Mouse (Mus musculus) frontal cortex, postnatal 14 days (tissue): ENCODE data around the gene Smyd4.
A peak's percentile ranks its signal among the peaks of the same experiment; 100 is the strongest.

Experiments
- DNase-seq, 2 experiments: peaks; one replicate each; pipeline ENCODE4 v3.0.0; 2022; ENCODE audit warnings: low spot score in 2 of 2

The Smyd4 gene

DNA sequence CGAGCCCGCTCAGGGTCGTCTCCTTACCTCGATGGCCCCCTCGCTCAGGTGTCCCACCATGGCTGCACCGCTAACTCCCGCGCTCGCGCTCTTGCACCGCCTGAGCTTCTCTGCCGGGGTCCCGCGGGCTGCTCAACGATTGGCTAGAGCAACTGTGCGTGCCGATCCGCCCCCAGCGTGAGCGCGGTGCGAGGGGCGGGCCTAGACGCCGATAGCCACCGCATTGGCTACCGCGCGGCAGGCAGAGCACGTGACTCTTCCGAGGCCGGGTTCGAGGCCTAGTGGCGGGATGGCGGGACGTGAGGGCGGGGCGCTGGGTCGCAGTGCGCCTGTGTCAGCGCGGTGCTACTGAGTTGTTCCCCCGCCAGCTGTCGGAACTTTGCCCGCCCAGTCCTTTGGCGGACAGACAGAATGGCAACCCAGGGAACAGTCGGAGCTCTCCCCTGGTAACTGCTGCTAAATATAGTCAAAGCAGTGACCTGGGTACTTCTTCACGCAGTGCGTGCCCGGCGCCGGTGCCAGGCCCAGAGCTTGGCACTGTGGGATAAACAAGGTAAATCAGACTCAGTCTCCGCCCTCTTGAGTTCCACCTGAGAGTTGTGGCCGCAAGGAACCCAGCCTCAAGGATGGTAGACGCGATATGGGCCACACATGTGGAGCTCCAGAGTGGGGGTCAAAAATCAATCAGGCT is at the start of gene Smyd4, which contains the start of gene Rpa1:
TSS of gene Smyd4 (plus strand) at position 235 of the 691 bp plus-strand sequence.
TSS of gene Rpa1 (minus strand) at position 126 of the 691 bp plus-strand sequence.
- peak; percentile 90 to 94 for DNase-seq

DNA sequence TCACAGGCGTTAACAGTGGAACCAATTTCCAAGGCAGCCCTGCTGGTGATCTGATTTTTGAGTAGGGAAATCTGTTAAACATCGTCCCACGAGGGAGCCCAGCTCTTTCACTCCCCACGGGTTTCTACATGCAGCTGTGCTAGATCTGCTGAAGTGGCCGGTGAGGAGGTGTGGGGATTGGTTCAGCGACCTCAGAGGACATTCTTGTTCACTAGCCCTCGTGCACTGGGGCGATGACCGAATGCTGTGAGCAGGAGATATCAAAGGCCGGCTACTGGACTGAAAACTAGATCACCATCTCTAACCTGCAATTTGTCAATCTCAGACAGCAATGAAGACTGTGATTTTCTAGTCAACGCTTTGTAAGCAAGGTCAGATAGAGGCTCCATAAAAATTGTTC is 49.7 kb upstream of the Smyd4 start:
- no peak for DNase-seq

DNA sequence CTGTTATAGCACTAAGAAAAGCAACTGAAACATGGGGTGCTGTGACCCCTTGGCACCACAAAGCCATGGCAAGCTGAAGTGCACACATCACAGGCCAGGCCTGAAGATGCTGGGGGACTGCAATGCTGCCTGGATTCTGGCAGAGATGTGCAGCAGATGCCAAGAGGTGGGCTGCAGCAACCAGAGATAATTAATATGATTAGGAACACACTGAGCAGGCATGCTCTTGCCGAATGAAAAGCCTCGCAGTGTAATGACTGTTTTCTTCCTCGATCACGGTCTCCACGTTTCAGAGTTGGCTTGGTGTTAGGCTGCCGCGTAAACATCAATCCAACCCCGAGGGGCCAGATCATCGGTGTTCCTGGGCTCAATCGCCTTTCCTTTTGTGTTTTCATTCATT is 48.4 kb upstream of the Smyd4 start:
- no peak for DNase-seq

DNA sequence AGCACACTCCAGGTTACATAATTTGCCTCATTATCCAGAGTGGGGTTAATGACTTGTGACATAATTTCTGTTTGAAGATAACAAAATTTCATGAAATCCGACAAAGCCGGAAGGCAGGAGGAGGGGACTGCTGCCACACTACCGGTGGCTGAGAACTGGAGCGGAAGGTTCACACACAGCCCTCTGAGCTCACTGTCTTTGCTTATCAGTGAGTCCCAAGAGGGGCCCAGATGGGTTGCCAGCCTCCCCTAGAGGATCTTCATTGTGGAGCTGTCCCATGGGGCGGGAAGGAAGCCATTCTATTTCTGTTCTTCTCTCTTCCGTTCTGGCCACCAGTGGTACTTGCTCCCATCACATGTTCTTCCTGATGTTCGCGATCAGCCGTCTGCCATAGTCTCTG is 47.3 kb upstream of the Smyd4 start:
- no peak for DNase-seq

DNA sequence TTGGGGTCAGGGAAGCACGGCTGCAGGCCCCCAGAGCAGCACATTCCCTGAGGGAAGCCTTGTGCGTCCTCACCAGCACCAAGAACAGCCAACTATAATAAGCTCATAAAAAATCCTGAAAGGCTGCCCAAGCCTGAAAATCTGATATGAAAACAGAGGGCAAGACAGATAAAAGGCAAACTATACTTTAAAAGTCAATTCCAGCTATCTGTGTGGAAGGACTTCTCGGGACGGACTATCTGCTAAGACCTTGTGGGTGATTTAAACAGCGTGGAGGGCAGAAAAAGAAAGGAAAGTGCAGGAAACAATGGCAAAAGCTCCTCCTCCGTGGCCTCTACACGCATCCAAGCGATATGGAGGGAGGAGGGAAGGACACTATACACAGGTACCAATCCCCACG is 43.4 kb upstream of the Smyd4 start:
- no peak for DNase-seq

DNA sequence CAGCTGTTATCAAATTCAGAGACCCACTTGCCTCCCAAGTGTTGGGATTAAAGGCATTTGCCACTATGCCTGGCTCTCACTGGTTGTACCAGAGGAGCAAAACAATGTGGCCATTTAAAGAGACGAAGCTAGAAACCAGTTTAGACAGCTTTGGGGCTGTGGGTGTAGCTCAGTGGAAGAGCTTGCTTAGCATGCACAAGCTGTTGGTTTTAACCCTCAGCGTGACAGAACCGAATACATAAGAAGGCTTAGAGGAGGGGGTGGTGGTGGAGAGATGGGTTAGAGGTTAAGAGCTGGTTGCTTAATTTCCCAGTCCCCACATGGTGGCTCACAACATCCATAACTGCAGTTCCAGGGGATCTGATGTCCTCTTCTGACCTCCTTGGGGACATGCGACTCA is 39.6 kb upstream of the Smyd4 start:
- no peak for DNase-seq

DNA sequence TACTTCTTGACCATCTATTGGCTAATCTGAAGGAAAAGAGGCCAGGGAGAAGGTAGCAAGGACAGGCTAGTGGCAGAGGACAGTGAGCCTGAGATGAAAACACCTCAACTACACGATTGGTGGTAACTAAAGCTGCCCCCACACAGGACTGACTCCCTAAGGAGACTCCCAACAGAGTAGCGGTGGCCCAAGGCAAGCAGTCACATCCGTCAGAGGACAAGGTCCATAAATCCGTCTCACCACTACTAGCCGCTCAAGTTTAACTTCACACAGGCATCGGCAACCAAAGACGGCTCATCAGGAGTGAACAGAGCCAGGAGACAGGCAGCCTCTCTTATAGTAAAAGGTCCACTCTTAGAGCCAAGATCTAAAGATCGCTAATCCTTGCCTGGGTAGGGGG is 37.4 kb upstream of the Smyd4 start:
- DNase-seq, result no peak

DNA sequence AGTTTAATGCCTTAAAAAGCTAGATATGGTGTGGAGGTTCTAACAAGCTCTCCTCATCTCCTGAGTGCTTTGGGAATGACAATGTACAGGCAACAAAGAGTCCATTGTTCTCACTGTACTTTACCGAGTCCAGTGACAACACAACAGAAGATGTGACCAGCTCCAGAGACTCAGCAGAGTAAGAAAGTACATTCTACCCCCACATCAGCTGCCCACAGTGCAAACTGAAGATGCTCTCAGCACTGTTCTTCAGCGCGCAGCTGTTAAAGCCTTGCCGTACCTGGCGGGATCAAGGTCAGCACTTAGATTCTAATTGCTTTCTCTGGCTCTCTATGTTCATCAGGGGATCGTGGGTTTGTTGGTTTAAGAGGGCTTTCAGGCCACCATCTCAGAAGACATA is 36.5 kb upstream of the Smyd4 start:
- DNase-seq, result no peak

DNA sequence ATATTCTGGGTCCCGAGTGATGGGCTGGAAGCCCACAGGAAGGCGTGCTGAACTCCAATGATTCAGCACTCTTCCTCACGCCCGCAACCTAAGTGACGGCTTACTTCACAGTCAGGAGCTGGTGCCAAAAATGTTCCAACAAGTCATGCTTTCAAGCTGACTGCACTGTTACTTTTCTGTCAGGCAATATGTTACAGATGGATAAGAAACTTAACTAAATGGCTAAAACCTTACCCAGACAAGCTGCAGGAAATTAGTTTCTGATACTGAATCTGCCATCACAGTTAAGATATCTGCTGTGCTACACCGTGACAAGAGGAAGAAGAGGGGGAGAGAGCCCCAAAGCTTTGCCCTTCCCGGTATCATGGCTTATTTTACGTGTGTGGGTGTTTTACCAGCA is 34.4 kb upstream of the Smyd4 start:
- no peak for DNase-seq

DNA sequence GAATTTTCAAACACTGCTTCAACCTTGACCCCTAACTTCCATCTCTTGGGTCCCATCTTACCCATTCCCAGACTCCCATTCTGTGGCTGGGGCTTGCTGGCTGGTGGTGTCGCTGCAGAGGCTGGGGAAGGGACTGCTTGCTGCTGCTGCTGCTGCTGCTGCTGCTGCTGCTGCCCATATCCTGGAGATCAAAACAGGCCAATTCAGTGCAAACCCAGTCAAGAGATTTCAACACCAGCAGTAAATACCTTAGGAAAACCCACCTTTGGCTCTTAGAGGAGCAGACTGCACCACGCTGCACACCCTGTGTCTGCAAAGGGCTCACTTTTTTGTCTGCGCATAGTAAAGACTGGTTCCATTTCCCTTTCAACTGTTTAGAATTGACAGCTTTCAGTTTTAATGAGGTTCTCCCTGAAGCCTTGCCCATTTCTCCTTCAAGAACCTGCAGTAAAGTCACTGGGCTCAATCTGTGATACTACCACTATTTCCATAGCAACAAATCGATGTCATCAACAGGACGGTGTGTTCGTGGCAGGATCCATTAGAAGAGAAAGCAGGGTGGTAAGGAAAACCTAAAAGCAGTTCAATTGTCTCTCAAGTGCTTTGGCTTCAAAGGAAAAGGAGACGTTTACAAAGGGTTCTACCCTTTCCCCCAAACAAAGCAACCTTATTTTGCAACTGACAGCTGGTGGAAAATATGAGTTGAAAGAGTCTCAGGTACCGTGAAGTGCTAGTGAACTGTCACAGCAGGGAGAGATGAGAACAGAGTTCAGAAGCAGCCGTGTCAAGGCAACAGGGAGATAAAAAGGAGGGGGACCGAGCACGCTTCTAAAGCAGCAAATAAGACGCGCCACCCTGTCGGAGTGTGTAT is 29.6 kb upstream of the Smyd4 start:
- no peak for DNase-seq

DNA sequence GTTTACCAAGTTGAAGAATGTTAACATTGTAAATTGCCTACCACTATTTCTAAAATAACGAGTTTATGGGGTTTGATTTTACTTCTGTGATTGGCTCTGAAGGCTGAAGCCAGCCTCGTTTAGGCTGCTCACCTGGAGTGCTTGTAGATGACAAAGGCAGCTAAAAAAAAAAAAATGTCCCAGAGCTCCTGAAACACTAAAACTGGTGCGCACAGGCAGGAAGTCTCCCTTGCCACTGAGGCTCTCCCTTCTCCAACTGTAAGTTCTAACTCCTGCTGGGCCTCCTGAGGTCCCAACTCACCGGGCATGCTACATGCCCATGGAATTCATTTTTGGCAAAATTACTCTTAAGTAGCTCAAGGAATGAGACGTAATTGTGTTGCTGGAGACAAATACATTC is 29.0 kb upstream of the Smyd4 start:
- no peak for DNase-seq

DNA sequence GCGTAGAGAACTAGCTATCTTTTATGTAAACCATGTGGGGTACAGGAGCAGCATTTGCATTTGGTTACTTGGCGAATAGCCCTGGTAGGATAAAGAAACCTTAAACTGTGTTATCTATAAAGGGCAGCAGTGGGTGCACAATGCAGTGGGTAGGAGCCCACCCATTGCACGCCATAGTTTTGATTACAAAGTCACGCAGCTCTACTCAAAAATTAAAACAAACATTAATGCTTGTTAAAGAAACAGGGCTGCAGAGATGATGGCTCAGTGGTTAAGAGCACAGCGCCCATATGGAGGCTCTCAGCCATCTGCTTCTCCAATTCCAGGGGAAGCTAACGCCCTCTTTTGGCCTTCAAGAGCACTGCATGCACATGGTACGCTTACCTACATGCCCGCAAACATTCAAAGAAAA is 24.9 kb upstream of the Smyd4 start:
- DNase-seq, result no peak

DNA sequence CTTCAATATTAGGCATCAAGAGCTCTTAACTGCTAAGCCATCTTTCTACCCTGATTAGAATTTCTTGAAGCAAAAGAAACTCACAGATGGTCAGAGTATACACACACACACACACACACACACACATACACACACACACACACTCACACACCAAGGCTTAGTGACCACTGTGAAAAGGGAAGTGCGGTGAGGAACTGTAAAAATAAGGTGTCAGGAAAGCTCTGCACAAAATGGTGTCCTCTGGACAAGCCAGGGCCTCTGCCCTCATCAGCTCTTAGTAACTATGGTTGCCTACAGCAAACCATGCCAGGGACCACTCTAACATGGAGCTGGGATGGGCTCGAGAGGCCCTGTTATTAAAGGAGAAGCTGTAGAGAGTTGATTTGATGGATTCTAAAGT is 23.8 kb upstream of the Smyd4 start:
- DNase-seq, result no peak

DNA sequence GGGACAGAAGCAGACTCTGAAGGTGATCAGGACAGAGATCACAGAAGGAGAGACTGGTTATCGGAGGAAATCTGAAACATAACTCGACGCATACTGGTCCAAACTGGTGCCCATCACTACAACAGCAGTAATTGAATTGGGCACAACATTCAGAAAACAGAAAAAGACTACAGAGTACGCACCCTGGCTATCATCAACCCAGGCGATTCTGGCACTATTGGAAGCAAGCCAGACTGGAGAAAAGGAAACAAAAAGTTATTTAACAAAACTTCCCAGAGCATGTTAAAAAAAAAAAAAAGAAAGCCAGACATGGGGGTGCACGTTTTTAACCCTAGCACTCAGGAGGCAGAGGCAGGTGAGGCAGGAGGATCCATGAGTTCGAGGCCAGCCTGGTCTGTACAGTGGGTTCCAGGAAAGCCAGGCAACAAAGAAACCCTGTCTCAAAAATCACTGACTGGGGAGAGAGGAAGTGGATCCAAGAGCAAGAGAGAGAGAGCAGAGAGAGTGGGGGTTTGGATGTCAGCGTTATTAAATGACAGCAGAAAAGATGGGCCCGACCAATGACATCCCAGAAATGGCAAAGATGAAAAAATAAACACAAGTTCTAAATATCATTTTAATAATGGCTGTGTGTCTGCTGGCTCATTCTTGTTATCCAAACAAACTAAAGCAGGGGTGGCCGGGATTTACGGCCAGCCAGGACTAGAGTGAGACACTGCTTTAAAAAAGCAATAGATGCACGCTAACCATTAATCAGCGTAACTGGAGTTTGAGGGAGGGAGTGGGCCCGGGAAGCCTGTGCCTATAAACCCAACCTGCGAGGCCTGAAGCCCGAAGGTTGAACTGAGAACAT is 22.9 kb upstream of the Smyd4 start:
- no peak for DNase-seq

DNA sequence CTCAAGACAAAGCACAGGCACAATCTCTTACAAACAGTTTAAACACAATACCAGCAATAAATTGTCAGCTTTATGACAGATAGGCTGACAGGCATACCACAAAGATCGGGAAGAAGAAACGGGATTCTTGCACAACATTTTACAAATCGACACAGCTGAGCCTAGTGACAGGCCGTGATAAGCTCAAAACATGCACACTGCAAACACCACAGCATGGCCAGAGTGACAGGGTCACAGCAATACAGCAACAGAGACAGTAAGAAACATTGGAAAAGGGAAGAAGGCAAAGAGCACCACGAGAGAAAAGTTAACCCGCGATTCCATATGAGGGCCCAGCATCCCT is 22.3 kb upstream of the Smyd4 start:
- DNase-seq, result no peak

DNA sequence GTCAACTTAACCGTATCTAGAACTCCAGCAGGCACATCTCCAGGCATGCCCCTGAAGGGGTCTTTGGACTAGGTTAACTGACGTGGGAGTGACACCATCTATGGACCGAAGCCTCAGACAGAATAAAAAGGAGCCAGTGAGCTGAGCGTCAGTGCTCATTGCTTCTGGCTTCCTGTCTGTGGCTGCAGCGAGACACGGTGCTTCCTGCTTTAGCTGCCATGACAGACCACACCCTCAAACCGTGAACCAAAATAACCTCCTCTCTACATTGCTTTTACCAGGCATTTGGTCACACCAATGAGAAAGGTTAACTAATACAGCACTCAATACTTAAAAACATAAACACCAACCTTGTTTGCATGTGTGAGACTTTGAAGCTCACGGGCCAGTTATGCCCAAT is 11.6 kb upstream of the Smyd4 start:
- DNase-seq, result no peak

DNA sequence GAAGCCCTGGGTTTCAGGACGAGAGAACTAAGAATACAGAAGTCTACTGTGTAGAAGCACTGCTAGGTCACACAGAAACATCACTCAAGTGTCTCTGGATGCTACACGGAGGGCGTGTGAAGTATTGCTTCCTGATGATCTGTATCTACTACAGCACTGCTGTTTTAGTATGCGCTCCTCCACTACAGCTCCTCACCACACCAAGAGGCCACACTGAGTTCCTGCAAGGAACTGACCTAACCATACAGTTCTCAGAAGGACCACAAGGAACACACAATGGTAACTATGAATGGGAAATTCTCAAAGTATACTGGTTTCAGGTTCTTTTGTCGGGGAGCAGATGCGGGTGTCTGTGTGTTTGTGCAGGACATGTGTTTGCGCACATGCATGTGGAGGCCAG is 11.0 kb upstream of the Smyd4 start:
- no peak for DNase-seq

DNA sequence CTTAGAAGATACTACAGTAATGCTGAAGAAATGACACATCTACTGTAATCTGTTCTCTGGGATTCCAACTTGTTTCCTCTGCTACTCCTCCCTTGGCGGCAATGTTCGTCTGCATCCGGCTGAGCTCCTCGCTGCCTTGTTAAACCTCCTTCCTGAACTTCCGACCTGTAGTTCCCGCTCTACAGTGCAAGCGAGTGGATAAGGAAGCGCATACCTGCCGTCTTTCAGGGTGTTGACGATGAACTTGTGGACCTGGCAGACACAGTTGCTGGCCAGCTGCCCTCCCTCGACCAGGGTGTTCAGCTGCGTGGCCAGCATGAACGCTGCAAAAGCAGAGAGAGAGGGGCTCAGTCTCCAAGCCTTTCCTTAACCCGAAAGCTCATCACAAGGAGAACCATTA is 8.2 kb upstream of the Smyd4 start:
- DNase-seq, result no peak

DNA sequence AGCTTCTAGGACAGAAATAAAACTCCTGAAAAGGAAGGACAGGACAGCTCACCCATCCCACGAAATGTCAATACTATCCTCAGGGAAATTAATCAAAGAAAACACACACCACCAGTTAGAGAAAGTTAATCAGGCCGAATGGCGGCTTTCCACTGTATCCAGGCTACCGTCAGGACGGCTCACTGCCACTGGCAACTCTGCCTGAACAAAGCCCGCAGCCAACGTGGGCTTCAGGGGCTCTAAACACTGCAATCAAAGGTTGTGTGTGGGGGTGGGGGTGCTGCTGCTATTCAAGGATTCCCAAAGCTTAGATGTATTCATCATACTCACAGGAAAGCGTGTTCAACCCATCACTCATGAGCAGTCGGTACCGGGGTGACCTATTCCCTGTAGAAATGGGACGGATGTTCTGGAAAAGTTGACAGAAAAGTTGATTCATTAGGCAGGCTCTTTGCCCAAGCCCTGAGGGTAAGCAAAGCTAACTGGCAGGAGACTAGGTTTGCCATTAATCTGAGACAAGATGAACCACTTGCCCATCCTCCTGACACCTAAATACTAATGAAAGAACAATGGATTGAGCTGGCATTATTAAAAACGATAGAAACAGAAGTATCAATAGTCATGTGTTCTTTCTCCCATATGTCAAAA is 7.4 kb upstream of the Smyd4 start:
- no peak for DNase-seq

DNA sequence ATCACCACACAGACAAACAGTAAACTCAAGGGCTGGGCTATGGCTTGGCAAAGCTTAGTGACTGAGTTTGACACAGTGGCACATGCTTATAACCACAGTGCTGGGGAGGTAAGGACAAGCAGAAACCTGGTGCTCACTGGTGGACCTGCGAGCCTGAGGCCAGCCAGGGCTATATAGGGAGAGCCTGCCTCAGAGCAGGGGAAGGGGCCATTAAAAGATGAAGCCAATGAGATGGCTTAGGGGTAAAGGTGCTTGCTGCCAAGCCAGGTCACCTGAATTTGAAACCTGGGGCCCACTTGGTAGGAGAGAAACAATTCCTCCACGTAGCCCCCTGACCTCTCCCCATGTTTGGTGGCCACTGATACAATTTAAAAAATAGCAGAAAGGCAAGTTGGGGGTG is 5.1 kb upstream of the Smyd4 start:
- DNase-seq, result no peak

DNA sequence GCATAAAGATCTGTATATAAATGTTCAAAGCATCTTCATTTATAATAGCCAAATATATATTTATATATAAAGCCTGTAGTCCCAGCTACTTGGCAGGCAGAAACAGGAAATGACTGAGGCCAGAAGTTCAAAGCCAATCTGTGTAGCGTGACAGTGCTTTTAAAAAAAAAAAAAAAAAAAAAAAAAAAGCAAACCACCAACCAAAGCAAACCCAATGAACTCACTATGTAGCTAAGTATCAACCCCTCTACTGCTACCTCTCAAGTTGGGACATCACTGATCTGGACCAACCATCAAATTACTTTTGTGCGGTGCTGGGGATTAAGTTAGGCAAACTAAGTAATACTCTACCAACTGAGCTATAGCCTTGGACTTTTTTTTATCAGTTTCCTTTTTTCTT is 4.1 kb upstream of the Smyd4 start:
- no peak for DNase-seq

DNA sequence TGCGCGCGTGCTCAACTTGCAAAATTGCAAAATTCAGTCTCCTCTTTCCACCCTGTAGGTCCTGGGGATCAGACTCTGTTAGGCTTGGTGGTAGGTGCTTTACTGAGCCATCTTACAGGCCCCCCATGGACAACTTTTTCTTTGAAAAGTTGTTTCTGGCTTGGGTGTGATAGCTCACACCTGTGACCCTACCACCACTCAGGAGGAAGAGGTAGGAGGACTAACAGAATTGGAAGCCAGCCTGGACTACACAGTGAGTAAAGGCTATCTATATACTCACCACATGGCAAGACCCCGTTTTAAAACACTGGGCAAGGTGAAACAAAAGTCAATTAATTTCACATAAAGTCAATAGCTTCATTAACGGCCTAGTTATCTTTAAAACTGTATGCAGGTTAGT is 3.5 kb upstream of the Smyd4 start:
- DNase-seq, result no peak
